Mouse (Mus musculus): Measurements from ENCODE around the gene Stfa2l1. TPM values are rescaled to one million over a fixed set of nuclear protein-coding genes. Genes with fewer than 3 reads are reported as not detected.
"Not testable (repeated sequence)": the region's sequence is repeated elsewhere in the genome, so short reads cannot be mapped to it uniquely, and the experiment has no call there.

The Stfa2l1 gene
- polyA plus RNA-seq (2014; fragmentation: Nextera tagmentation; extraction: Ambion mirVana), result 0.60 TPM in 1 of 2 replicates, not detected in the other

- ATAC-seq (ENCODE audit: low FRiP score) (no peak), DNase-seq (ENCODE audit: low spot score) (no peak)
- Histone ChIP-seq H3K9ac (no peak within 1 kb of the TSS), H3K36me3 (replicated peaks; ENCODE audit: control insufficient read depth, insufficient read depth) (no peaks in the 10 kb centered on the region), H3K9me3 (ENCODE audit: control insufficient read depth, low read length) (no peaks in the 10 kb centered on the region), H3K4me1 (replicated peaks; ENCODE audit: control insufficient read depth, insufficient read depth, low read length) (no peaks in the 10 kb centered on the region), H3K4me2 (replicated peaks) (no peak within 1 kb of the TSS), H3K4me3 (replicated peaks; ENCODE audit: low read length) (no peak within 1 kb of the TSS), H3K27me3 (ENCODE audit: control insufficient read depth, insufficient read depth, low read length) (no peaks in the 10 kb centered on the region), H3K27ac (no peak within 1 kb of the TSS)
Observed at GRCm38 (mm10) chr16:36156402-36156975, at the start of gene Stfa2l1. Gene Stfa2l1, plus strand, starts transcription at chr16:36156811.

GRCm38 (mm10) chr16:36111486-36111885 is 45.1 kb upstream of the Stfa2l1 start:
- not testable (repeated sequence) for H3K9me3 ChIP-seq (ENCODE audit: control insufficient read depth, low read length); ATAC-seq (ENCODE audit: low FRiP score); DNase-seq (ENCODE audit: low spot score); H3K36me3 ChIP-seq (replicated peaks; ENCODE audit: control insufficient read depth, insufficient read depth); H3K4me1 ChIP-seq (replicated peaks; ENCODE audit: control insufficient read depth, insufficient read depth, low read length); H3K9ac ChIP-seq; H3K27ac ChIP-seq; H3K27me3 ChIP-seq (ENCODE audit: control insufficient read depth, insufficient read depth, low read length); H3K4me2 ChIP-seq (replicated peaks); H3K4me3 ChIP-seq (replicated peaks; ENCODE audit: low read length)

GRCm38 (mm10) chr16:36115751-36116150 is 40.9 kb upstream of the Stfa2l1 start:
- H3K4me3 ChIP-seq (replicated peaks; ENCODE audit: low read length); H3K27ac ChIP-seq; H3K9ac ChIP-seq; ATAC-seq (ENCODE audit: low FRiP score); H3K4me2 ChIP-seq (replicated peaks); H3K36me3 ChIP-seq (replicated peaks; ENCODE audit: control insufficient read depth, insufficient read depth); H3K4me1 ChIP-seq (replicated peaks; ENCODE audit: control insufficient read depth, insufficient read depth, low read length); H3K27me3 ChIP-seq (ENCODE audit: control insufficient read depth, insufficient read depth, low read length); H3K9me3 ChIP-seq (ENCODE audit: control insufficient read depth, low read length); DNase-seq (ENCODE audit: low spot score): not testable (repeated sequence)
- WGBS, result 96% methylated on average over 6 of the region's 6 CpGs

- Histone ChIP-seq H3K9me3 (ENCODE audit: control insufficient read depth, low read length) (no peaks in the 10 kb centered on the region), H3K9ac (no peak overlapping the region), H3K4me2 (replicated peaks) (no peak overlapping the region), H3K4me1 (replicated peaks; ENCODE audit: control insufficient read depth, insufficient read depth, low read length) (no peaks in the 10 kb centered on the region), H3K27me3 (ENCODE audit: control insufficient read depth, insufficient read depth, low read length) (no peaks in the 10 kb centered on the region), H3K27ac (no peak overlapping the region), H3K4me3 (replicated peaks; ENCODE audit: low read length) (no peak overlapping the region), H3K36me3 (replicated peaks; ENCODE audit: control insufficient read depth, insufficient read depth) (no peaks in the 10 kb centered on the region)
- DNase-seq (ENCODE audit: low spot score) (no peak), ATAC-seq (ENCODE audit: low FRiP score) (no peak)
- WGBS, result 94% methylated on average over 7 of the region's 7 CpGs
Observed at GRCm38 (mm10) chr16:36128092-36128491, 28.5 kb upstream of the Stfa2l1 start.

- 85% methylated on average over 1 of the region's 1 CpGs for WGBS
- Histone ChIP-seq H3K36me3 (replicated peaks; ENCODE audit: control insufficient read depth, insufficient read depth) (no peaks in the 10 kb centered on the region), H3K9ac (no peak within 1 kb of the TSS), H3K27ac (no peak within 1 kb of the TSS), H3K4me1 (replicated peaks; ENCODE audit: control insufficient read depth, insufficient read depth, low read length) (no peaks in the 10 kb centered on the region), H3K27me3 (ENCODE audit: control insufficient read depth, insufficient read depth, low read length) (no peaks in the 10 kb centered on the region), H3K4me2 (replicated peaks) (no peak within 1 kb of the TSS), H3K9me3 (ENCODE audit: control insufficient read depth, low read length) (no peaks in the 10 kb centered on the region), H3K4me3 (replicated peaks; ENCODE audit: low read length) (no peak within 1 kb of the TSS)
- no peak for DNase-seq (ENCODE audit: low spot score)
- ATAC-seq (ENCODE audit: low FRiP score), result no peak
Observed at GRCm38 (mm10) chr16:36131141-36131540, 25.5 kb upstream of the Stfa2l1 start, which contains the start of gene Csta1. Gene Csta1, minus strand, starts transcription at chr16:36131241.

- Histone ChIP-seq H3K4me1 (replicated peaks; ENCODE audit: control insufficient read depth, insufficient read depth, low read length) (no peaks in the 10 kb centered on the region), H3K27me3 (ENCODE audit: control insufficient read depth, insufficient read depth, low read length) (no peaks in the 10 kb centered on the region), H3K4me2 (replicated peaks) (no peak overlapping the region), H3K9me3 (ENCODE audit: control insufficient read depth, low read length) (no peaks in the 10 kb centered on the region), H3K36me3 (replicated peaks; ENCODE audit: control insufficient read depth, insufficient read depth) (no peaks in the 10 kb centered on the region), H3K4me3 (replicated peaks; ENCODE audit: low read length) (no peak overlapping the region), H3K27ac (no peak overlapping the region), H3K9ac (no peak overlapping the region)
- no peak for DNase-seq (ENCODE audit: low spot score)
- 77% methylated on average over 2 of the region's 2 CpGs for WGBS
- ATAC-seq (ENCODE audit: low FRiP score), result no peak
Observed at GRCm38 (mm10) chr16:36138201-36138600, 18.4 kb upstream of the Stfa2l1 start.

GRCm38 (mm10) chr16:36167841-36168240 is 11.2 kb downstream of the Stfa2l1 start:
- H3K4me1 ChIP-seq (replicated peaks; ENCODE audit: control insufficient read depth, insufficient read depth, low read length); H3K9ac ChIP-seq; H3K36me3 ChIP-seq (replicated peaks; ENCODE audit: control insufficient read depth, insufficient read depth); H3K4me2 ChIP-seq (replicated peaks); DNase-seq (ENCODE audit: low spot score); H3K27me3 ChIP-seq (ENCODE audit: control insufficient read depth, insufficient read depth, low read length); ATAC-seq (ENCODE audit: low FRiP score); H3K9me3 ChIP-seq (ENCODE audit: control insufficient read depth, low read length); H3K27ac ChIP-seq; H3K4me3 ChIP-seq (replicated peaks; ENCODE audit: low read length): not testable (repeated sequence)
- WGBS, result 87% methylated on average over 10 of the region's 10 CpGs

GRCm38 (mm10) chr16:36176108-36176507 is 19.5 kb downstream of the Stfa2l1 start:
- ATAC-seq (ENCODE audit: low FRiP score) (no peak), DNase-seq (ENCODE audit: low spot score) (no peak)
- H3K36me3 ChIP-seq (replicated peaks; ENCODE audit: control insufficient read depth, insufficient read depth), result no peaks in the 10 kb centered on the region
- H3K4me1 ChIP-seq (replicated peaks; ENCODE audit: control insufficient read depth, insufficient read depth, low read length), result no peaks in the 10 kb centered on the region
- no peak overlapping the region for H3K9ac ChIP-seq
- H3K27ac ChIP-seq, result no peak overlapping the region
- H3K4me3 ChIP-seq (replicated peaks; ENCODE audit: low read length), result no peak overlapping the region
- H3K4me2 ChIP-seq (replicated peaks), result no peak overlapping the region
- no peaks in the 10 kb centered on the region for H3K27me3 ChIP-seq (ENCODE audit: control insufficient read depth, insufficient read depth, low read length)
- H3K9me3 ChIP-seq (ENCODE audit: control insufficient read depth, low read length), result no peaks in the 10 kb centered on the region

- WGBS, result 76% methylated on average over 2 of the region's 2 CpGs
- H3K27ac ChIP-seq, result no peak overlapping the region
- H3K4me3 ChIP-seq (replicated peaks; ENCODE audit: low read length), result no peak overlapping the region
- H3K36me3 ChIP-seq (replicated peaks; ENCODE audit: control insufficient read depth, insufficient read depth), result no peaks in the 10 kb centered on the region
- no peak overlapping the region for H3K4me2 ChIP-seq (replicated peaks)
- no peak overlapping the region for H3K9ac ChIP-seq
- no peaks in the 10 kb centered on the region for H3K9me3 ChIP-seq (ENCODE audit: control insufficient read depth, low read length)
- no peak for ATAC-seq (ENCODE audit: low FRiP score)
- DNase-seq (ENCODE audit: low spot score), result no peak
- H3K4me1 ChIP-seq (replicated peaks; ENCODE audit: control insufficient read depth, insufficient read depth, low read length), result no peaks in the 10 kb centered on the region
- H3K27me3 ChIP-seq (ENCODE audit: control insufficient read depth, insufficient read depth, low read length), result no peaks in the 10 kb centered on the region
Observed at GRCm38 (mm10) chr16:36179910-36180309, 23.3 kb downstream of the Stfa2l1 start.

- not testable (repeated sequence) for DNase-seq (ENCODE audit: low spot score); H3K4me3 ChIP-seq (replicated peaks; ENCODE audit: low read length); H3K27ac ChIP-seq; H3K9ac ChIP-seq; H3K4me1 ChIP-seq (replicated peaks; ENCODE audit: control insufficient read depth, insufficient read depth, low read length); H3K27me3 ChIP-seq (ENCODE audit: control insufficient read depth, insufficient read depth, low read length); H3K4me2 ChIP-seq (replicated peaks); H3K9me3 ChIP-seq (ENCODE audit: control insufficient read depth, low read length); H3K36me3 ChIP-seq (replicated peaks; ENCODE audit: control insufficient read depth, insufficient read depth); ATAC-seq (ENCODE audit: low FRiP score)
- 90% methylated on average over 4 of the region's 4 CpGs for WGBS
Observed at GRCm38 (mm10) chr16:36183912-36184311, 27.3 kb downstream of the Stfa2l1 start, which contains the start of gene Gm5483. Gene Gm5483, plus strand, starts transcription at chr16:36184212.
